Comparison of ENCODE assay signal across 12 mouse cellular contexts in genomic region chr5:44352324-44352723, GRCm38 (mm10).
"Had no signal": no experiment of that assay in that cellular context is flagged by ENCODE, and none has a peak within 500 bp of the region (broad histone marks: within the 10 kb centered on the region; RNA-seq: fewer than 3 reads in every experiment).

No protein-coding gene starts in this region.

- H3K36me3 ChIP-seq: limb, embryonic 10.5 days; liver, embryonic 15.5 days; midbrain, embryonic 13.5 days had no signal

- H3K9me3 ChIP-seq: limb, embryonic 10.5 days; liver, embryonic 15.5 days; midbrain, embryonic 13.5 days had no signal

- H3K4me3 ChIP-seq: layer of hippocampus, adult 2 months; limb, embryonic 10.5 days; liver, embryonic 15.5 days; midbrain, embryonic 13.5 days had no signal

- DNase-seq: kidney, adult 8-10 months; kidney, postnatal 25 days; lung, adult 2 months; lung, postnatal 36 days; right cerebral cortex, postnatal 25 days; thymus, postnatal 4 days had no signal

- ATAC-seq: lung, postnatal 0 days; midbrain, embryonic 13.5 days had no signal

- H3K27ac ChIP-seq: layer of hippocampus, adult 2 months; limb, embryonic 10.5 days; liver, embryonic 15.5 days; midbrain, embryonic 13.5 days had no signal

- H3K9ac ChIP-seq: liver, embryonic 15.5 days; midbrain, embryonic 13.5 days had no signal

- H3K4me1 ChIP-seq: limb, embryonic 10.5 days; liver, embryonic 15.5 days; midbrain, embryonic 13.5 days had no signal

- H3K27me3 ChIP-seq: liver, embryonic 15.5 days; midbrain, embryonic 13.5 days had no signal

- H3K4me2 ChIP-seq: liver, embryonic 11.5 days; liver, embryonic 15.5 days; midbrain, embryonic 13.5 days had no signal
